Comparison of ENCODE assay signal across 17 mouse cellular contexts in genomic region chr3:141457475-141457874, GRCm38 (mm10). TPM values are rescaled to one million over a fixed set of nuclear protein-coding genes. Genes with fewer than 3 reads are reported as not detected.
DNase-seq lines count a peak whose midpoint lies in the region; ATAC-seq and TF ChIP-seq lines count a peak whose summit lies in the region.
"Had no signal": no experiment of that assay in that cellular context is flagged by ENCODE, and none has a peak within 500 bp of the region (broad histone marks: within the 10 kb centered on the region; RNA-seq: fewer than 3 reads in every experiment).

No protein-coding gene starts in this region.

- H3K9ac ChIP-seq in kidney, postnatal 0 days (ENCODE audit: low read depth, low read length), result no peak overlapping the region
- H3K9ac ChIP-seq in midbrain, postnatal 0 days (replicated peaks; ENCODE audit: low read length, poor library complexity, severe bottlenecking), result no peak overlapping the region
- H3K9ac ChIP-seq in midbrain, embryonic 13.5 days (replicated peaks), result no peak overlapping the region
- H3K9ac ChIP-seq: embryonic facial prominence, embryonic 13.5 days; heart, embryonic 15.5 days; hindbrain, embryonic 13.5 days; lung, embryonic 15.5 days; stomach, embryonic 15.5 days had no signal

- no peaks in the 10 kb centered on the region for H3K36me3 ChIP-seq in kidney, postnatal 0 days (ENCODE audit: insufficient read depth, low read length)
- no peaks in the 10 kb centered on the region for H3K36me3 ChIP-seq in midbrain, postnatal 0 days (ENCODE audit: insufficient read depth, low read length)
- no peaks in the 10 kb centered on the region for H3K36me3 ChIP-seq in midbrain, embryonic 13.5 days
- H3K36me3 ChIP-seq: embryonic facial prominence, embryonic 13.5 days; forebrain, embryonic 10.5 days; heart, embryonic 15.5 days; hindbrain, embryonic 13.5 days; lung, embryonic 15.5 days; stomach, embryonic 15.5 days had no signal

- TF ChIP-seq CTCF in kidney, postnatal 0 days (IDR thresholded peaks at IDR 0.05; ENCODE audit: low read depth), result peak; percentile 60
- peak; percentile 33 for TF ChIP-seq CTCF in midbrain, postnatal 0 days (IDR thresholded peaks at IDR 0.05)

- DNase-seq in adrenal gland, postnatal 10 days, result peak; percentile 17
- DNase-seq in adrenal gland, postnatal 25 days, result no peak
- DNase-seq in kidney, postnatal 0 days (ENCODE audit: low spot score), result peak; percentile 22
- no peak for DNase-seq in kidney, postnatal 14 days
- no peak for DNase-seq in midbrain, postnatal 0 days (ENCODE audit: low spot score)
- no peak for DNase-seq in spleen, adult 12 weeks (ENCODE audit: low spot score)
- DNase-seq in ovary, adult 18-20 months (ENCODE audit: low spot score), result no peak
- DNase-seq: cerebellum, adult 8-10 months; kidney, adult 18-20 months had no signal

- no peak for ATAC-seq in kidney, postnatal 0 days (replicated peaks; ENCODE audit: low FRiP score, low read depth)
- ATAC-seq in midbrain, postnatal 0 days (ENCODE audit: low FRiP score), result no peak
- no peak for ATAC-seq in midbrain, embryonic 13.5 days

- no peaks in the 10 kb centered on the region for H3K9me3 ChIP-seq in kidney, postnatal 0 days (replicated peaks; ENCODE audit: low read length)
- H3K9me3 ChIP-seq in midbrain, postnatal 0 days (ENCODE audit: low read length), result no peaks in the 10 kb centered on the region
- no peaks in the 10 kb centered on the region for H3K9me3 ChIP-seq in midbrain, embryonic 13.5 days
- H3K9me3 ChIP-seq: embryonic facial prominence, embryonic 13.5 days; forebrain, embryonic 10.5 days; heart, embryonic 15.5 days; hindbrain, embryonic 13.5 days; lung, embryonic 15.5 days; stomach, embryonic 15.5 days had no signal

- no peak overlapping the region for H3K27ac ChIP-seq in kidney, postnatal 0 days
- no peak overlapping the region for H3K27ac ChIP-seq in midbrain, postnatal 0 days (ENCODE audit: low read depth, low read length)
- no peak overlapping the region for H3K27ac ChIP-seq in midbrain, embryonic 13.5 days
- H3K27ac ChIP-seq: embryonic facial prominence, embryonic 13.5 days; forebrain, embryonic 10.5 days; heart, embryonic 15.5 days; hindbrain, embryonic 13.5 days; lung, embryonic 15.5 days; stomach, embryonic 15.5 days had no signal

- WGBS in kidney, postnatal 0 days, result 93% methylated on average over 2 of the region's 2 CpGs
- WGBS in midbrain, postnatal 0 days, result 88% methylated on average over 2 of the region's 2 CpGs
- WGBS in midbrain, embryonic 13.5 days, result 92% methylated on average over 2 of the region's 2 CpGs

- no peak overlapping the region for H3K4me3 ChIP-seq in kidney, postnatal 0 days (replicated peaks; ENCODE audit: low read depth, low read length)
- no peak overlapping the region for H3K4me3 ChIP-seq in midbrain, postnatal 0 days (ENCODE audit: low read depth, low read length)
- no peak overlapping the region for H3K4me3 ChIP-seq in midbrain, embryonic 13.5 days (replicated peaks)
- H3K4me3 ChIP-seq: embryonic facial prominence, embryonic 13.5 days; forebrain, embryonic 10.5 days; heart, embryonic 15.5 days; hindbrain, embryonic 13.5 days; lung, embryonic 15.5 days; myocyte; stomach, embryonic 15.5 days had no signal

- H3K4me2 ChIP-seq in kidney, postnatal 0 days (ENCODE audit: low read length), result no peak overlapping the region
- no peak overlapping the region for H3K4me2 ChIP-seq in midbrain, postnatal 0 days (ENCODE audit: low read depth, low read length, poor library complexity, severe bottlenecking)
- no peak overlapping the region for H3K4me2 ChIP-seq in midbrain, embryonic 13.5 days (replicated peaks)
- H3K4me2 ChIP-seq: embryonic facial prominence, embryonic 13.5 days; heart, embryonic 15.5 days; hindbrain, embryonic 13.5 days; lung, embryonic 15.5 days; stomach, embryonic 15.5 days had no signal

- no peaks in the 10 kb centered on the region for H3K27me3 ChIP-seq in kidney, postnatal 0 days (ENCODE audit: insufficient read depth, low read length)
- H3K27me3 ChIP-seq in midbrain, postnatal 0 days (ENCODE audit: insufficient read depth, low read length), result no peaks in the 10 kb centered on the region
- 0 out of 2 replicates have a peak, but pooled peaks cover 4% of the 10 kb centered on the region for H3K27me3 ChIP-seq in midbrain, embryonic 13.5 days
- H3K27me3 ChIP-seq: stomach, embryonic 15.5 days had no signal

- no peaks in the 10 kb centered on the region for H3K4me1 ChIP-seq in kidney, postnatal 0 days (replicated peaks; ENCODE audit: insufficient read depth, low read length)
- 0 out of 2 replicates have a peak, but pooled peaks cover 4% of the 10 kb centered on the region for H3K4me1 ChIP-seq in midbrain, postnatal 0 days (ENCODE audit: insufficient read depth, low read length)
- H3K4me1 ChIP-seq in midbrain, embryonic 13.5 days (replicated peaks), result peaks cover 8% of the 10 kb centered on the region
- H3K4me1 ChIP-seq: embryonic facial prominence, embryonic 13.5 days; forebrain, embryonic 10.5 days; heart, embryonic 15.5 days; lung, embryonic 15.5 days; stomach, embryonic 15.5 days had no signal

RNA-seq across cellular contexts. Expression of gene Unc5c, which starts 7.5 kb away (rescaled TPM):
- total RNA-seq in adrenal gland, postnatal 10 days (2021), result 1 to 10 TPM; 4.2 to 5.0 TPM
- total RNA-seq in adrenal gland, postnatal 25 days (2021), result 4.2 and 5.9 TPM in 2 replicates
- 13.6 and 15.6 TPM in 2 replicates for polyA plus RNA-seq in kidney, postnatal 0 days (2015; fragmentation: Nextera tagmentation; extraction: Ambion mirVana)
- 40.2 and 44.4 TPM in 2 replicates for total RNA-seq in midbrain, postnatal 0 days (2014; rRNA removed)
- polyA plus RNA-seq in midbrain, postnatal 0 days (2015; fragmentation: Nextera tagmentation; extraction: Ambion mirVana), result 7.5 and 10.4 TPM in 2 replicates
- polyA plus RNA-seq in midbrain, embryonic 13.5 days (2015; fragmentation: Nextera tagmentation; extraction: Ambion mirVana), result 9.9 and 11.2 TPM in 2 replicates

Comparison
In these comparisons a context has a peak if more than half of its experiments do, and no peak if none do; other contexts are left out.
1. DNase-seq: peak in adrenal gland, postnatal 10 days (single experiment) and kidney, postnatal 0 days (single experiment); none in adrenal gland, postnatal 25 days (single experiment), kidney, postnatal 14 days (single experiment), midbrain, postnatal 0 days (single experiment), spleen, adult 12 weeks (single experiment) and ovary, adult 18-20 months (single experiment).